Comparison of ENCODE assay signal across 22 mouse cellular contexts in the genomic region with DNA sequence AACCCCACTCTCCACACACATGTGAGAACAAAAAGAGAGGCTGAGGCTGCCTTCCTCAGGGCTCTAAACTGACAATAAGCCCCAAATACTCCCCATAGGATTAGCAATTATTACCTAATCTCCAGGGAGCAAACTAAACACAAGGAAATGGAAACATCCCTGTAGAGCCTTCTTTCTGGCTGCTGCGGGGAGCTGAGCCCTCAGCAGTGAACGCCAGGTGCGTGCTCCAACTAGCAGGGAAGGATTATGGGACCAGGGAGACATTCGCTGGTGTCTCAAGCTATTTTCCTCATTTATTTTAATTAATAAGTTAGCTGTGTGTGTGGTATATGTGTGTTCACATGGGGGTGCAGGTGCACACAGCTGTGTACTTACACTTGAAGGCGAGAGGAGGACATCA.
"Had no signal": no experiment of that assay in that cellular context is flagged by ENCODE, and none has a peak within 500 bp of the region (broad histone marks: within the 10 kb centered on the region; RNA-seq: fewer than 3 reads in every experiment).

No protein-coding gene starts in this region.

- ATAC-seq: intestine, embryonic 16.5 days; liver, embryonic 12.5 days had no signal

- H3K9me3 ChIP-seq: limb, embryonic 10.5 days; limb, embryonic 13.5 days; liver, embryonic 12.5 days; liver, embryonic 15.5 days; lung, embryonic 15.5 days; megakaryocyte, embryonic 14.5 days; midbrain, embryonic 12.5 days; neural tube, embryonic 12.5 days; stomach, embryonic 15.5 days had no signal

- H3K9ac ChIP-seq: limb, embryonic 13.5 days; liver, embryonic 12.5 days; liver, embryonic 15.5 days; lung, embryonic 15.5 days; midbrain, embryonic 12.5 days; neural tube, embryonic 12.5 days; stomach, embryonic 15.5 days had no signal

- H3K4me2 ChIP-seq: limb, embryonic 13.5 days; liver, embryonic 12.5 days; liver, embryonic 15.5 days; lung, embryonic 15.5 days; midbrain, embryonic 12.5 days; neural tube, embryonic 12.5 days; stomach, embryonic 15.5 days had no signal

- H3K27me3 ChIP-seq: limb, embryonic 13.5 days; liver, embryonic 15.5 days; lung, embryonic 15.5 days; neural tube, embryonic 12.5 days; stomach, embryonic 15.5 days had no signal

- H3K4me1 ChIP-seq: liver, embryonic 15.5 days; neural tube, embryonic 12.5 days had no signal

- H3K36me3 ChIP-seq: limb, embryonic 10.5 days; limb, embryonic 13.5 days; liver, embryonic 12.5 days; liver, embryonic 15.5 days; lung, embryonic 15.5 days; midbrain, embryonic 12.5 days; neural tube, embryonic 12.5 days; stomach, embryonic 15.5 days had no signal

- H3K27ac ChIP-seq: limb, embryonic 10.5 days; limb, embryonic 13.5 days; liver, embryonic 12.5 days; liver, embryonic 15.5 days; lung, embryonic 15.5 days; midbrain, embryonic 12.5 days; neural tube, embryonic 12.5 days; stomach, embryonic 15.5 days had no signal

- DNase-seq: kidney, adult 18-20 months; kidney, adult 9 months; kidney, postnatal 14 days; kidney, postnatal 4 days; liver; lung, adult 18-20 months; lung, postnatal 10 days; lung, postnatal 36 days; right cerebral cortex, adult 18-20 months; right cerebral cortex, postnatal 14 days; spleen, adult 18-20 months; thymus, postnatal 25 days had no signal

- H3K4me3 ChIP-seq: limb, embryonic 10.5 days; limb, embryonic 13.5 days; liver, embryonic 12.5 days; liver, embryonic 15.5 days; lung, embryonic 15.5 days; megakaryocyte, embryonic 14.5 days; midbrain, embryonic 12.5 days; neural tube, embryonic 12.5 days; stomach, embryonic 15.5 days had no signal
